Mouse (Mus musculus): ENCODE data around the gene 4930523C07Rik.

Gene 4930523C07Rik

GRCm38 (mm10) chr1:160099659-160100302, 55.6 kb downstream of the 4930523C07Rik start:
- no peak for DNase-seq (ENCODE audit: low spot score)

GRCm38 (mm10) chr1:160100996-160101395, 56.8 kb downstream of the 4930523C07Rik start:
- no peak for DNase-seq (ENCODE audit: low spot score)

- no peak for DNase-seq (ENCODE audit: low spot score)
Measured at GRCm38 (mm10) chr1:160105426-160105825, 61.2 kb downstream of the 4930523C07Rik start.

GRCm38 (mm10) chr1:160108604-160109003, 64.4 kb downstream of the 4930523C07Rik start:
- no peak for DNase-seq (ENCODE audit: low spot score)

- no peak for DNase-seq (ENCODE audit: low spot score)
Measured at GRCm38 (mm10) chr1:160123957-160124356, 79.8 kb downstream of the 4930523C07Rik start.
